Comparison of ENCODE assay signal across 23 mouse cellular contexts in genomic region chr6:142916271-142916941, GRCm38 (mm10). TPM values are rescaled to one million over a fixed set of nuclear protein-coding genes. Genes with fewer than 3 reads are reported as not detected.
DNase-seq lines count a peak whose midpoint lies in the region; ATAC-seq and TF ChIP-seq lines count a peak whose summit lies in the region.
"Had no signal": no experiment of that assay in that cellular context is flagged by ENCODE, and none has a peak within 500 bp of the region (broad histone marks: within the 10 kb centered on the region; RNA-seq: fewer than 3 reads in every experiment).

No protein-coding gene starts in this region.

- TF ChIP-seq CTCF in heart, postnatal 0 days (IDR thresholded peaks at IDR 0.05; ENCODE audit: low read depth), result no peak

- H3K27ac ChIP-seq in heart, postnatal 0 days (ENCODE audit: low read depth), result peak overlapping the region; percentile 57; the same call in 1 of the 2 replicates
- H3K27ac ChIP-seq: gastrocnemius, adult 2 months; layer of hippocampus, adult 2 months had no signal

- ATAC-seq in heart, postnatal 0 days (ENCODE audit: insufficient read depth, low read depth), result no peak
- ATAC-seq: lung, postnatal 0 days; midbrain, embryonic 16.5 days; Patski had no signal

- WGBS in heart, postnatal 0 days, result 80% methylated on average over 11 of the region's 11 CpGs

- H3K4me1 ChIP-seq in heart, postnatal 0 days (ENCODE audit: control insufficient read depth, insufficient read depth), result no peaks in the 10 kb centered on the region

- no peak overlapping the region for H3K4me3 ChIP-seq in heart, postnatal 0 days (ENCODE audit: low read depth, low read length)
- H3K4me3 ChIP-seq: gastrocnemius, adult 2 months; hindbrain, embryonic 15.5 days; layer of hippocampus, adult 2 months had no signal

- TF ChIP-seq EP300 in heart, postnatal 0 days (IDR thresholded peaks at IDR 0.05; ENCODE audit: low read depth), result no peak

- DNase-seq in heart, postnatal 0 days (ENCODE audit: low spot score), result peak; percentile 2
- DNase-seq in heart, adult 18-20 months, result no peak
- peak; percentile 43 for DNase-seq in T-cell, adult 2 months (ENCODE audit: low spot score)
- peak; percentile 69 for DNase-seq in induced T-regulatory cell, adult 2 months (ENCODE audit: low read depth)
- peak; percentile 44 for DNase-seq in thymus, postnatal 14 days
- no peak for DNase-seq in lung, postnatal 36 days
- DNase-seq in frontal cortex, postnatal 25 days (ENCODE audit: low spot score in 2 of 2), result no peak
- DNase-seq in layer of hippocampus, postnatal 14 days (ENCODE audit: low spot score in 2 of 2), result no peak
- DNase-seq: adrenal gland, postnatal 10 days; cerebellum, postnatal 36 days; gastrocnemius, adult 2 months; heart, postnatal 14 days; kidney, adult 18-20 months; kidney, postnatal 10 days; left cerebral cortex, postnatal 4 days; liver; right cerebral cortex, postnatal 25 days had no signal

- H3K36me3 ChIP-seq in heart, postnatal 0 days (replicated peaks; ENCODE audit: control insufficient read depth, insufficient read depth, low read length), result no peaks in the 10 kb centered on the region

- no peaks in the 10 kb centered on the region for H3K27me3 ChIP-seq in heart, postnatal 0 days (ENCODE audit: control insufficient read depth, insufficient read depth, low read length)
- H3K27me3 ChIP-seq: hindbrain, embryonic 15.5 days; Patski had no signal

- H3K4me2 ChIP-seq in heart, postnatal 0 days (ENCODE audit: low read depth, low read length), result no peak overlapping the region
- H3K4me2 ChIP-seq: hindbrain, embryonic 15.5 days had no signal

- H3K9ac ChIP-seq in heart, postnatal 0 days (replicated peaks; ENCODE audit: low read depth, low read length), result no peak overlapping the region
- H3K9ac ChIP-seq: hindbrain, embryonic 15.5 days had no signal

- H3K9me3 ChIP-seq in heart, postnatal 0 days (replicated peaks; ENCODE audit: control insufficient read depth, low read length), result no peaks in the 10 kb centered on the region
- H3K9me3 ChIP-seq: hindbrain, embryonic 15.5 days had no signal

RNA-seq across cellular contexts. Expression of gene St8sia1, which starts 47.8 kb away (rescaled TPM):
- 0.04 and 3.5 TPM in 2 replicates for total RNA-seq in heart, postnatal 0 days (2014; rRNA removed; ENCODE audit: low replicate concordance)
- 0.30 and 0.33 TPM in 2 replicates for polyA plus RNA-seq in heart, postnatal 0 days (2015; fragmentation: Nextera tagmentation; extraction: Ambion mirVana)
- under 1 TPM; 0.10 to 0.57 TPM for total RNA-seq in heart, adult 18-20 months (2021)
- total RNA-seq in layer of hippocampus, postnatal 14 days (2021), result 10 to 100 TPM; 29.7 to 32.2 TPM
- polyA plus RNA-seq: C2C12 had no signal

Comparison
In these comparisons a context has a peak if more than half of its experiments do, and no peak if none do; other contexts are left out.
1. DNase-seq: peak in heart, postnatal 0 days (single experiment), T-cell, adult 2 months (single experiment), induced T-regulatory cell, adult 2 months (single experiment) and thymus, postnatal 14 days (single experiment); none in heart, adult 18-20 months (0 of 2), lung, postnatal 36 days (single experiment), frontal cortex, postnatal 25 days (0 of 2) and layer of hippocampus, postnatal 14 days (0 of 2).